Mouse (Mus musculus) small intestine, adult 2 months (tissue): ENCODE data around the gene Heg1. TPM values are rescaled to one million over a fixed set of nuclear protein-coding genes. Genes with fewer than 3 reads are reported as not detected.
A peak's percentile ranks its signal among the peaks of the same experiment; 100 is the strongest.

Experiments
- H3K27ac ChIP-seq: fragments of 200-500 bp; 2 replicates; pipeline ENCODE4 v1.5.1; 2012; ENCODE audit warnings: low read depth, low read length, control low read depth, inconsistent platforms; ENCODE audit not compliant: insufficient read depth
- H3K27me3 ChIP-seq: fragments of 200-500 bp; 2 replicates; pipeline ENCODE4 v1.6.1; 2012; ENCODE audit warnings: mild to moderate bottlenecking, moderate library complexity, low read length, inconsistent platforms; ENCODE audit not compliant: control insufficient read depth, insufficient read depth
- H3K36me3 ChIP-seq: fragments of 200-500 bp; 2 replicates; pipeline ENCODE4 v1.6.1; 2012; ENCODE audit warnings: mild to moderate bottlenecking, low read length, control low read depth, inconsistent platforms; ENCODE audit not compliant: control insufficient read depth, insufficient read depth
- H3K4me1 ChIP-seq: fragments of 200-500 bp; 2 replicates; pipeline ENCODE4 v1.6.1; 2012; ENCODE audit warnings: low read length, inconsistent platforms, mixed read lengths; ENCODE audit not compliant: control insufficient read depth, insufficient read depth, insufficient read length
- H3K4me3 ChIP-seq: fragments of 200-500 bp; 2 replicates; pipeline ENCODE4 v1.5.1; 2012; ENCODE audit warnings: low read depth, mild to moderate bottlenecking, control low read depth, inconsistent platforms, low read length, moderate library complexity
- CTCF ChIP-seq: fragments of 200-500 bp; IDR thresholded peaks from 2 replicates; pipeline ENCODE4 v1.5.1; 2012; ENCODE audit warnings: low read depth, mild to moderate bottlenecking, control low read depth, inconsistent platforms, low read length, moderate library complexity, mixed read lengths; ENCODE audit not compliant: insufficient replicate concordance, insufficient read length; ENCODE audit errors: extremely low read depth
- POLR2A ChIP-seq: fragments of 200-500 bp; IDR thresholded peaks from 2 replicates; pipeline ENCODE4 v1.6.1; 2012; ENCODE audit warnings: low read depth, mild to moderate bottlenecking, control low read depth, inconsistent platforms, low read length, moderate library complexity
- WGBS: fragments of 180-500 bp; shearing (Covaris S2); methylation state at CpG from one replicate; pipeline ENCODE4 v1.1.7; 2018; 5-methylcytosine and 5-hydroxymethylcytosine counted together
- polyA plus RNA-seq: library from polyadenylated mRNA; depleted of rRNA; stranded (reverse); fragments of >200 nt; gene quantifications from 2 replicates; pipeline ENCODE4 v1.2.3, GENCODE M21; 2012

Heg1 gene
- polyA plus RNA-seq, 1 experiment = 12.0 TPM

DNA sequence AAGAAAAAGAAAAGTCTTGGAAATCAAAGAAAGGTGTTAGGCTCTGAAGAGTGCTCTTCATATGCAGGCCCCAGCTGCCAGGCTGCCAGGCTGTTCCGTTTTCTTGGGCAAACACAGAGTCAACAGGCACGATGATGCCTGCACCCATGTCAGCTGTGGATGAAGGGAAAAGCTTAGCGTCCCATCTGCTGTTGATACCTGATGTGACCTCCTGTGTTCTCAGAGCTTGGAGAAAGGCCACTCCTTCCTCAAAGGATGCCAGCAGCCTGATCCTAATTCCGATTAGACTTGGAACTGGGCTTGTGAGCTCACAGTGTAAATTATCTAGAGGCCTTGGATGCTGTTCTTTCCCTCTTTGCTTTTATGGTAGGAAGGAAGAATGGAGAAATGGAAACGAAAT lies 51.6 kb downstream of the Heg1 start:
- Histone ChIP-seq H3K4me1 (peaks cover 16% of the 10 kb centered on the region; the same call in 1 of the 2 replicates), H3K27ac (no peak overlapping the region), H3K4me3 (no peak overlapping the region), H3K27me3 (no peaks in the 10 kb centered on the region), H3K36me3 (no peaks in the 10 kb centered on the region)
- 49% methylated on average over 5 of the region's 5 CpGs for WGBS
- no peak for TF ChIP-seq POLR2A
- no peak for TF ChIP-seq CTCF

DNA sequence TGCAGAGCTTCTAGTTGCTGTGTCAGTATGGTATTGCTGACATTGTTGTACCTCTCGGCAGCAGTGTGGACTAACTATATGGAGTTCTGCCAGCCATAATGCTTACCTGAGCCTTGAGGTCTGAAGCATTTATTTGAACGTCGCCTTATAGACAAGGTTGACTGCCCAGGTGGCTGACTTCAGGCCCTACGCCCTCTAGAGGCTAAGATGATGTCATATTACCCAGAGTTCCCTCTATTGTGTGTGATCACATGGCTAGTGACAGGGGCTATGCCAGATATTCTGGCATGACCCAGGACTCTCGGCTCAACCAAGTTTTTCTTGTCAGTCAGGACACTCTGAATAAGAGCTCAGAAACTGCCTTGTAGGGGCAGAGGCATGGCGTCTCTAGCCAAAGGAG lies 52.6 kb downstream of the Heg1 start:
- Histone ChIP-seq H3K4me3 (no peak overlapping the region), H3K27me3 (no peaks in the 10 kb centered on the region), H3K4me1 (peaks cover 16% of the 10 kb centered on the region; the same call in 1 of the 2 replicates), H3K36me3 (no peaks in the 10 kb centered on the region), H3K27ac (no peak overlapping the region)
- WGBS = 81% methylated on average over 6 of the region's 6 CpGs
- TF ChIP-seq CTCF (no peak), POLR2A (no peak)

DNA sequence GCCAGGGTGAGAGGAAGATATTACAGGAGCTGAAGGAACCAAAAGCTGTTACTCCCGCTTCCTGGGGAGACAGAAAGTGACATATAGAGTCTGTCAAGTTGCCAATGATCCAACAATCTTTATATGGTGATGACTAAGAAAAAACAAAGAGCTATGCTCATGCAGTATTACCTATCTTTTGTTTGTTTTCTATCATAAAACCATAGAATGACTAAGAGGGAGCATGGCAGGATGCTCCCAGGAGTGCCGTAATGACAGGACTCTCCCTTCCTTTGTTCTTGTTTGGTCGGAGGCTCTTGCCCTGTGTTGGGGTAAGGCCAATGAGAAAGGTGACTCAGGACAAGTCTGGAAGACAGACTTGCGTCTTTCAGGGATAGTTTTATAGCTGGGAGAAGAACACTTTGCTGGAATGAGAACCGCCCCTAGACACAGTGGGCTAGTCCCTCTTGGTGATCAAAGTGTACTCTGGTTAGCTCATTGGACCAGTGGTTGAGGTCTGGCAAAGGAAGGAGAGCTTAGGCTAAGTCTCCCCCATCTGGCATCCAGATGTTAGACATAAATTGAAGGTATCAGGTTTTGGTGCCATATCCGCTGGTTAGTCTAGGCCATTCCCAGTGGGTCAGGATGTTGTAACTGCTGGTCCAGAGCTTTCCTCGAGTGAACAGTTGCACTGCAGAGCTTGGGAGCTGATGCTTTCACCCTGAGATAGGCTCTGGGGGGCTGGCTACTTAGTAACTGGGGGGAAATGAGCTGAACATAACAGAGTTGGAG lies 55.0 kb downstream of the Heg1 start:
- WGBS = 45% methylated on average over 7 of the region's 7 CpGs
- peaks cover 11% of the 10 kb centered on the region; the same call in 1 of the 2 replicates for H3K4me1 ChIP-seq
- no peak overlapping the region for H3K4me3 ChIP-seq
- H3K27me3 ChIP-seq = no peaks in the 10 kb centered on the region
- TF ChIP-seq POLR2A = no peak
- no peaks in the 10 kb centered on the region; the same call in 1 of the 2 replicates for H3K36me3 ChIP-seq
- H3K27ac ChIP-seq = no peak overlapping the region

DNA sequence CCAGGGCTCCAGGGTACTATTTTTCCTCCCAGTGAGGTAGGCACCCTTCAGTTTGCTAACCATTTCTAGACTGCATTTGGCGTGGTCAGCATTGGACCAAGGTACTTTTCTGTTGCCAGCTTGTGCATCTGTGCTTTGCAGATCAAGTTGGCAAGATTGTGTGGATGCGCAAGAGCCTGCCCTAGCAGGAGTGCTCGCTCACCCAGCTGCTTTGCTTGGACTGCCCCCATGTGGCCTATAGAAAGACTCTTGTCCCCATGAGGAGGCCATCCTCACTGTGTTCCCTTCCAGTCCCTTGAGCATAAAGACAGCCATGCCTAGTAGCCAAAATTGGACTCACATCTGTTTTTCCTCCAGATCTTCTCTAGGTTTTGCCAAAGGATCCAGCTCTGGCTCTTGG lies 55.6 kb downstream of the Heg1 start:
- no peak overlapping the region for H3K4me3 ChIP-seq
- WGBS = 40% methylated on average over 3 of the region's 3 CpGs
- peaks cover 11% of the 10 kb centered on the region; the same call in 1 of the 2 replicates for H3K4me1 ChIP-seq
- no peak for TF ChIP-seq POLR2A
- peak; percentile 74; the same call in 1 of the 2 replicates for TF ChIP-seq CTCF
- H3K36me3 ChIP-seq = no peaks in the 10 kb centered on the region; the same call in 1 of the 2 replicates
- no peak overlapping the region for H3K27ac ChIP-seq
- H3K27me3 ChIP-seq = no peaks in the 10 kb centered on the region

DNA sequence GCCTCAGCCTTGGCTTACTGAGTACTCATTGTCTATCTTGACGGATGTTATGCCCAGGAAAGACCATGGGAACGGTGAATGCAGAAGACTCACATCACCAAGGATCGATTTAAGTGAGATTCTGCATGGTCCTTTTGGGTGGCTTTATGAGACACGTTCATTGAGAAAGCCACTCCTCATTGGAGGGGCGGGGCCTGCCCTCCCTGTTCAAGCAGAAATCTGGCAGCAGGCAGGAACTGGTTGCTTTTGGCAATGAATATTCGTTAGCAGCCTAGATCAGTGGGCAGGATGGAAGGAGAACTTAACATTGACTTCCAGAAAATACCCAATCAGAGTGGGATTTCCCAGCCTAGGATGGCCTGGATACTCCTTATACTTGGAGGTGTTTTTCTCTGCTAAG lies 56.2 kb downstream of the Heg1 start:
- Histone ChIP-seq H3K27me3 (no peaks in the 10 kb centered on the region), H3K4me1 (peaks cover 11% of the 10 kb centered on the region; the same call in 1 of the 2 replicates), H3K36me3 (no peaks in the 10 kb centered on the region; the same call in 1 of the 2 replicates), H3K4me3 (no peak overlapping the region), H3K27ac (no peak overlapping the region)
- WGBS = 52% methylated on average over 6 of the region's 6 CpGs
- TF ChIP-seq POLR2A = no peak
- TF ChIP-seq CTCF = no peak

DNA sequence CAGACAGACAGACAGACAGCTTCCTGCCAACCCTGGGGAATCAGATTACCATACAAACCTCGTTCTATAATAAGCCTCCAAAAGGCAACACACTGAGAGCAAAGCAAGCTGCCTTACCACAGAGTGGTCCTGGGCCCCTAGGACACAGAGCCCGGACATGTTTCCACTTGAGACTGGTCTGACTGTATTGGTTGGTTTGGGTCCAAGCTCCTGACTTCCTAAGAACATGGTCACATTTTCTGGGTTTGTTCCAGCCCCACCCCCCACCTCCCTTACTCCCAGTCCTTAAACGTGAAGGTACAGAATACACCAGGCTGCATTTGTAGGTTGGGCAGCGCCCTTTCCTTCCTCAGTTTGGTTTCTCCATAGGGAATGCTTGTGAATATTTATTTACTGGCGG lies 57.6 kb downstream of the Heg1 start:
- TF ChIP-seq CTCF = no peak
- no peak for TF ChIP-seq POLR2A
- WGBS = 75% methylated on average over 5 of the region's 5 CpGs
- no peaks in the 10 kb centered on the region for H3K27me3 ChIP-seq
- no peaks in the 10 kb centered on the region; the same call in 1 of the 2 replicates for H3K36me3 ChIP-seq
- peaks cover 18% of the 10 kb centered on the region; the same call in 1 of the 2 replicates for H3K4me1 ChIP-seq
- no peak overlapping the region for H3K4me3 ChIP-seq
- H3K27ac ChIP-seq = no peak overlapping the region

DNA sequence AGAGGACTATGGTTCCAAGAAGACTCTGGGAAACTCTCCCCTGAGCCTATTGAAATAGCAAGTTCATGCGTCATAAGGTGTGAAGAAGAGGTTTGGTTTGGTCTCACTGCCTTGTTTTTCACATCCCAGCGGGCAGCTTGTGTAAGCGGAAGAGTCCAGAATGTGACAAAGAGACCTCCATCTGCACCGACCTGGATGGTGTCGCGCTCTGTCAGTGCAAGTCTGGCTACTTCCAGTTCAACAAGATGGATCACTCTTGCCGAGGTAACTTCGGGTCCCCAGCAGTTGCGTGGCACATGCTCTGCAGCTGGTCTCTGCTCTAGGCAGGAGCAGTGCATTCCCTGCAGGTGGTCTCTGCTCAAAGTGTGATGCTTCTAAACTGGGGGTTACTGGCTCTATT lies 58.1 kb downstream of the Heg1 start:
- no peak for TF ChIP-seq POLR2A
- TF ChIP-seq CTCF = no peak
- WGBS = 85% methylated on average over 9 of the region's 9 CpGs
- H3K4me3 ChIP-seq = no peak overlapping the region

More for the DNA sequence above, 58.1 kb downstream of the Heg1 start:
- no peaks in the 10 kb centered on the region; the same call in 1 of the 2 replicates for H3K36me3 ChIP-seq
- no peaks in the 10 kb centered on the region for H3K27me3 ChIP-seq
- no peak overlapping the region for H3K27ac ChIP-seq
- peaks cover 18% of the 10 kb centered on the region; the same call in 1 of the 2 replicates for H3K4me1 ChIP-seq
